Mouse (Mus musculus) embryo, embryonic 11 days (tissue): Measurements from ENCODE around the gene Sdsl.
"Not testable (repeated sequence)": the region's sequence is repeated elsewhere in the genome, so short reads cannot be mapped to it uniquely, and the experiment has no call there.

Experiments
- DNase-seq: peaks from one replicate; pipeline ENCODE4 v3.0.0-alpha.2; 2015

The Sdsl gene

GRCm38 (mm10) chr5:120472770-120473169 lies at the start of gene Sdsl:
Gene Sdsl, minus strand, starts transcription at chr5:120472810.
- no peak for DNase-seq

GRCm38 (mm10) chr5:120517552-120517951 lies 44.9 kb upstream of the Sdsl start:
- DNase-seq: no peak

- DNase-seq: no peak
Observed at GRCm38 (mm10) chr5:120516221-120516984, 43.8 kb upstream of the Sdsl start.

GRCm38 (mm10) chr5:120515451-120515850 lies 42.8 kb upstream of the Sdsl start:
- DNase-seq: no peak

GRCm38 (mm10) chr5:120514754-120515153 lies 42.1 kb upstream of the Sdsl start:
- DNase-seq: peak; percentile 36

- no peak for DNase-seq
Observed at GRCm38 (mm10) chr5:120514031-120514677, 41.5 kb upstream of the Sdsl start.

- DNase-seq: peak; percentile 32
Observed at GRCm38 (mm10) chr5:120512911-120513555, 40.4 kb upstream of the Sdsl start.

- DNase-seq: no peak
Observed at GRCm38 (mm10) chr5:120511643-120512220, 39.1 kb upstream of the Sdsl start.

- peak; percentile 97 for DNase-seq
Observed at GRCm38 (mm10) chr5:120510982-120511642, 38.5 kb upstream of the Sdsl start, which contains the start of gene Slc8b1. Gene Slc8b1, plus strand, starts transcription at chr5:120511168.

GRCm38 (mm10) chr5:120507311-120507710 lies 34.7 kb upstream of the Sdsl start:
- no peak for DNase-seq

- no peak for DNase-seq
Observed at GRCm38 (mm10) chr5:120506490-120506889, 33.9 kb upstream of the Sdsl start.

GRCm38 (mm10) chr5:120505781-120506180 lies 33.2 kb upstream of the Sdsl start:
- DNase-seq: no peak

GRCm38 (mm10) chr5:120505368-120505767 lies 32.8 kb upstream of the Sdsl start:
- peak; percentile 87 for DNase-seq

- DNase-seq: peak; percentile 95
Observed at GRCm38 (mm10) chr5:120503144-120503795, 30.7 kb upstream of the Sdsl start, which contains the start of gene Plbd2. Gene Plbd2, minus strand, starts transcription at chr5:120503625.

GRCm38 (mm10) chr5:120502675-120503143 lies 30.1 kb upstream of the Sdsl start:
- no peak for DNase-seq

GRCm38 (mm10) chr5:120502147-120502621 lies 29.6 kb upstream of the Sdsl start:
- no peak for DNase-seq

GRCm38 (mm10) chr5:120500609-120501008 lies 28.0 kb upstream of the Sdsl start:
- DNase-seq: not testable (repeated sequence)

GRCm38 (mm10) chr5:120499202-120499601 lies 26.6 kb upstream of the Sdsl start:
- no peak for DNase-seq

- no peak for DNase-seq
Observed at GRCm38 (mm10) chr5:120497071-120497470, 24.5 kb upstream of the Sdsl start.

- no peak for DNase-seq
Observed at GRCm38 (mm10) chr5:120495703-120496226, 23.2 kb upstream of the Sdsl start.

- DNase-seq: no peak
Observed at GRCm38 (mm10) chr5:120495064-120495702, 22.6 kb upstream of the Sdsl start.
